Mouse (Mus musculus) urinary bladder, postnatal 25 days (tissue): Measurements from ENCODE around the gene Amer2.
"Not testable (repeated sequence)": the region's sequence is repeated elsewhere in the genome, so short reads cannot be mapped to it uniquely, and the experiment has no call there.

Experiments
- DNase-seq: peaks from one replicate; pipeline ENCODE4 v3.0.0; 2022; ENCODE audit warnings: low spot score

Gene Amer2

GRCm38 (mm10) chr14:60372821-60373309 is at the start of gene Amer2:
Gene Amer2, plus strand, starts transcription at chr14:60373259.
- DNase-seq = no peak

DNA sequence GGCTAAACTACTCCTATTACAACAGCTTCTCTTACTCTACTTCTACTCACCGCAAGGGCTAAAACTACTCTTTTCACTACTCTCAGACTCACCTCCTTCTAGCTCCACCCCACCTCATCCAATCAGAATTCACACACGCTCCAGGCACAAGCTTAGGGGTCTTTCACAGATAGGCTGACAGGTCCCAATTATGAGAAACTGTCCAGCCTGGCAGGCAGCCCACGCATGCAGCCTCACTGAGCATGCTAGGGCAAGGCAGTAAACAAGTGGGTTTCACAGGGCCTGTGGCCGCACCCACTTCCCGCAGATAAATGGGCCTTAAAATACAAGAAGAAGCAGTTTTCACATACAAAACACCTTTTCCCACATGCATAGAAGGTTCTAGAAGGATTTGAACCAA is 33.1 kb upstream of the Amer2 start:
- DNase-seq = not testable (repeated sequence)

DNA sequence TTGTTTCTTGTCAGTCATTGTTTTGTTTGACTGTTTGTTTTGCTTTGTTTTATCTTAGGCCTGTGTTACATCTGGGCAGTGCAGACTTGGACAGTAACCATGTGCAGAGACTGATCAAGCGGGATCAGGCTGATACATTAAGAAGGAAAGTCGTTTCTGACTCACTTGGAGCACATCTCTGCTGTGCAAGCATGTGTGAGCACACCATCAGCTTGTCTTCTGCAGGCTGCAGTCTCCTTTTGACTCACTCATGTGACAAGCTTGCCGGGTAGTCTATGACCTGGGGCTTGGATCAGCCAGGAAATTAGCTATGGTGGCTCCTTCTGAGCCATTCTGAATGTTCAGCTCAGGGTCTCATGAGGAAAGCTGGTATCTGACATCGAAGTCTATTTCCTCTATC is 32.5 kb upstream of the Amer2 start:
- no peak for DNase-seq

DNA sequence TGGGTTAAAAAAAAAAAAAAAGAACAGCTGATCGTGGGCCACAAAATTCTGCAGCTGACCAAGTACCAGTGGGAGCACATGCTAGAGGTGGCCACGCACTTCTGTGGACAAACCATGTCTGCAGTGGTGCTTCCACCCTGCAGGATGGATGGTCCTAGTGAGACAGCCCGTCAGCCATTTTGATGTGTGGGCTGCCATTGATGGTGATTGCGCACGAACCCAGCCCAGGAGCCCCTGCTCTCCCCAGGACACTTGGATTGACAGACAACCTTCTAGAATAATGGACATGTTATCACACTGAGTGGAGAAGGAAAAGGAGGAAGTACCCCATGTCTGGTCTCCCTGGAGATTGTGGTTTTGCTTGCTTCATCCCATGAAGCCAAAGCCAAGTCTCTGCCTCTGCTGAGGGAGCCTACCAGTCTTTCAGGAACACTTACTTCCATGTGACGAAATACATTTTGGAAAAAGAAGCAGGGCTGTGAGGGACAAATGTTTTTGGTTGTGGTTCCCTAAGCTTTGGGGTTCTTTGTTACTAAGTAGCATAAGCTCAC is 27.7 kb upstream of the Amer2 start:
- DNase-seq = no peak

DNA sequence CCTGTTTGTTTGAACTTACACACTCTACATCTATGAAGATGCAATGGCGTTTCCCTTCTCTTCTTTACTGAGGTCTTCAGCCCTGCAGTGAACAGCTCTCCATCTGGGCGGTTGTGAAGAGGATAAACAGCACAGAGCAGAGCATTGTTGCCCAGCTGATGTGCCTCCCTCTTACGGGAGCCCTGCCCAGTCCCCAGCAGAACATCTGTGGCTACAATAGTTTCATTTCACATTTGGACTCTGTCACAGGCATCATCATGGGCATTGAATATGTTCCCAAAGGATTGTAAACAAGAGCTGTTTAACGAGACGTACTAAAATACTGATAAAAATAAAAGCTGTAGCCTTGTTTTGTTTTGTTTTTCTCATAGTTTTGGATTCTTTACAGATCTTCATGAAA is 14.7 kb upstream of the Amer2 start:
- no peak for DNase-seq

DNA sequence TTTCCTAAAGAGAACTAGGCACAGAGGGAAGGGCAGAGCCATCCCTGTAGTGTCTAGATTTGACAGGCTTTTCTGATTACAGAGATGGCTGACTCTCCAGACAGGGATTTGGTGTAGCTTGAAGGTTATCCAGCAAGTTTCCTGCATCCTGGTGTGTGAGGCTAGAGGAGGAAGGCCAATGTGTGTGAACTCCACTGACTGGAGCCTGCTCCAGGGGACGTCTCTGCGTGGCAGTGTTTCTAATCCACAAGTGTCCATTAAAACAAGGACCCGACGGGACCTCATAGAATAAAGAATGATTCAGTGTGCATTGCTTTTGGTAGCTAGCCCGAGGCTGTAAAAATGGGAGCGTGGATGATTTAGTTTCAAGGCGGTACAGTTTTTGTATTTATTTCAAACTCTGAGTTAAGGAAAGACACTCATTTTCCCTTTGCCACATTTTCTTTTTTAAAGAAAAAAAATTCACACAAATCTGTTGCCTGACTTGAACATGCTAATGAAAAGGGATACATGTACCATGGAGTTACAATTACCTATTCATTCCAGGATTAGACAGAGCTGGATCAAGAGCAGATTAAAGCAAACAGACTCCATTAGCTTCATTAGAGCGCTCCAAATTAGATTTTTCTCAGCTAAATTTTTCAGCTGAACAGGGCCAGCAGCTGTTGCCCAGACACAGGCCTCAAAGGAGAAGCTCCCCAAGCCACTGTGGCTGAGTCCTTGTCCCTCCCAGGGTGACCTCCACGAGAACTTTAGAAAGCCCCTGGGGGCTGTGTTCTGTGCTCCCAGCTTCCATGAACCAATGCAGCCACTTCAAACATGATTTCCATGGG is 11.5 kb upstream of the Amer2 start:
- DNase-seq = no peak

GRCm38 (mm10) chr14:60366729-60367128 is 6.3 kb upstream of the Amer2 start:
- no peak for DNase-seq

DNA sequence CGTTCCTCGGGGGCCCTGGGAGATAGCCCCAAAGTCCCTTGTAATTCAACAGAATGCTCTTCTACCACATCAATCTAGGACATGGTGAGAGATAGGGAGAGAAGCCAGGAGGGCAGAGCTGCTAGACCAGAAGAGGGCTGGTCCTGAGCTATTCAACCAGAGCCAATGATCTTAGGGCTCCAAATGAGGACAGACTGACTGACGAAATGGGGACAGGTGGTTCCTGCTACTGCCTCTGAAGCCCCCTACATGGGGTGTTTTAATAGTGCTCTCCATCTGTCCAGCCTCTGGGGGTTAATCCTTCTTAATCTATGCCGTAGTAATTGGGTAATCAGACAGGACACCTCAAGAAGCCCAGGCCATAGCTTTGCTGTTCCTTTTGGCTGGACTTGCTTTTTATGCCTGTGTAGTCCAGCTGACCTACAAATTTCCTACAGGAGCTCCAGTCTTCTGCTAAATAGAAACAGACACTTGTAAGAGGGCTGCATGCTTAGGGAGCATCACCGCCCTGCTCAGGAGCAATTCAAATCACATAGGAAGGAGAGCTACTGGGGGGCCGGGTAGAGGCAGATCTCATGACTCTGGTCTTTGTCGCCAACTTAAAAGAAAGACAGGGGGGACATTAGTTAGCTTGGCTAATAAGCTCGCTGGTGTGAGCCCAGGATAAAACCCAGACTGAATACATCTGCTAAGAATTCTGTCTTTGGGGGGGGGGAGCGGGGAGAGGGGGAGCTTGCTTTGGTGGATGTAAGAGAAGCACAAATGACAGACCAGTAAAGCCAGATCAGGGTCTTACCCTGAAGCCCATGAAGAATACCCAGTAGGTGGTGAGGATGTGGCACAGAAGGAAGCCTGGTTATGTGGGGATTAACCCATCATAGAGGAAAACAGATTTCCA is 4.0 kb upstream of the Amer2 start:
- DNase-seq = no peak

DNA sequence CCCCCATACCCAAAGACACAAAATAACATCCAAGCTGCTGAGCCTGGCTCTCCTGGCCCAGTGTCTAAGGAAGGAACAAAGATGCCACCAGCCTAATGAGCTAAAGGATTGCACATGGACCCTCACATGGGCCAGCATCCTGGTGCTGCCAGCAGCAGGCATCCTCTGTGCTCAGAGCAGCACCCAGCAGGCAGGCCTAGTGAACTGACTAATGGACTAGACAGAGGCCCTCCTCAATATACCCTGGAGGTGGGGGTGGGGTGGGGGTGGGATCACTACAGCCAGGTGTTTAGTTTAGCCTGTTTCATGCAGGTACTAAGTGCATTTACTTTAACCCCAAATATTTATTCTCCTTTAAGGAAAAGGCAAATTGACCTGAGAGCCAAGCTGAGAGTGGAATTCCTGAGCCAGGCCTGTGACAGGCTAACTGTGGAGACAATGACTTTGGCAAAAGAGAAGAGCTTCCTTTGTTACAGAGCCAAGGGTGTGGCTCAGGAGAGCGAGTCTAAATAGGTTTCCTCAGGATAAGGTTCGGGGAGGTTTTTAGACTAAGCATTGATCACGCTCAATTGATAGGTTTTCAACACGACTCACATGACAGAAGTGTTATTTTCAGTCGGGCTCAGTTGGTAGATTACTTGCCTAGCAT is 3.3 kb upstream of the Amer2 start:
- DNase-seq = no peak

DNA sequence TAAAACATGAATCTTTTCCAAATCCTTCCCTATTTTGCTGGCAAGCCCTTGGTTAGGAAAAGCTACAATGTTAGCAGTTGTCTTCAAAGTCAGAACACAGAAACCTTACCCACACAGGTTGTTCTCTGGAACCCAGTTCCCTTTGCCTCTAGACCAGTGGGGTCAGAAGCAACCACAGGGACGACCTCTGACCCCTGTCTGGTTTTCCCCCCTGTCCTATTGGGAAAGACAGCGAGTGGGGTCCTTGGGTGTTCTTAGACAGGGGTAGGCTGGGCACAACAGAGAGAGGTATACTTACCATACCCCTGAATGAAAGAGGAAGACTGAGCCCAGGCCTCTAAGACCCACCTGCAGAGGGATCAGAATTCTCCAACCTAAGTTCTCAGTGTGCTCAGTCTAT is 4.0 kb downstream of the Amer2 start:
- DNase-seq = no peak

DNA sequence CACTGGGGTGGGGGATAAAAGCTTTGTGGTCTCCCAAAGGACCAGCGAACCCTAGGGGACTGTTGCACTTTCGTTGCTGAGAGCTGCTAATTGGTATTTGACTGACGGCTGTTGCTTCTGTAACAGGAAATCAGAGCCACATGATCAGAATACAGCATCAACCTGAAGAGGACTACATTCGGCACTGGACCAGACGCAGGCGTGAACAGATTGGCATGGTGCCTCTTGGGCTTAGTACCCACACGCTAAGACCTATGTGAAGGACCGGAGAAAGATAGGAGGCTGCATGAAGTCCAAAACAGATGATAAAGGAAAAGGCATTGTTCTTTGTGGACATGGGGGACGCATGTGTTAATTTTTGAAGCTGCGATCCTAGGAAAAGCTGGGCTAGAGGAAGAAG is 4.5 kb downstream of the Amer2 start:
- DNase-seq = no peak

GRCm38 (mm10) chr14:60378057-60378565 is 5.1 kb downstream of the Amer2 start:
- peak; percentile 11 for DNase-seq

- DNase-seq = peak; percentile 43
Observed at GRCm38 (mm10) chr14:60378566-60379322, 5.7 kb downstream of the Amer2 start.

DNA sequence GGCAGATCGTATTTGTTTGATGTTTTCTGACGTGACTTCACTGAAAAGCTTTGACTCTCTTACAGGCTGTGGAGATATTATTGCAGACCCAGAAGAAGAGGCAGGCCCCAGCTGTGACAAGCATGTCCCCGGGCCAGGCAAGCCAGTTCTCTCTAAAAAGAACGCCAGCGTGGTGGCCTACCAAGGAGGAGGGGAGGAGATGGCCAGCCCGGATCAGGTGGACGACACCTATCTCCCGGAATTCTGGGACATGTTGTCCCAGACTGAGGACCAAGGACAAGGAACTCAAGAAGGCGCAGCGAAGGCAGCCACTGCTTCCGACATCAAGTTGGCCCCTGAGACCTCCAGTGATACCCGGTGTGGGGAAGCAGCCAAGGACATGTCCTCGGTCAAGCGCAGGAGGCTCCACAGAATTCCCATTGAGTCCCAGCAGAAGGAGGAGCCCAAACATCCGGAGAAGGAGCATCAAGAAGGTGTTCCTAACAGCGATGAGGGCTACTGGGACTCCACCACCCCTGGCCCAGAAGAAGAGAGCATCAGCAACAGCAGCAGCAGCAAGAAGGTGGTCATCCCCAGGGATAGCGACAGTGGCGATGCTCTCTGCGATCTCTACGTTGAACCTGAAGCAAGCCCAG is 6.4 kb downstream of the Amer2 start:
- no peak for DNase-seq

DNA sequence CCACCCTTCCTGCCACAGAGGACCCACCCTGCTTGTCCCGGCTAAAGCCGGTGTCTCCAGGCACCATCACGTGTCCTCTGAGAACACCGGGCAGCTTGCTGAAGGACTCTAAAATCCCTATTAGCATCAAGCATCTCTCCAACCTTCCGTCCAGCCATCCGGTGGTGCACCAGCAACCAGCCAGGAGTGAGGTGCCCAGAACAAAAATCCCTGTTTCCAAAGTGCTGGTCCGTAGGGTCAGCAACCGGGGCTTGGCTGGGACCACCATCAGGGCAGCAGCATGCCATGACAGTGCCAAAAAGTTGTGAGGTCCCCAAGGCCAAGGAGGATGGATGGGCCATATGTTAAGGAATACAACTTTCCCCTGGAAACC is 6.9 kb downstream of the Amer2 start:
- no peak for DNase-seq

- no peak for DNase-seq
Observed at GRCm38 (mm10) chr14:60381671-60382070, 8.6 kb downstream of the Amer2 start.

DNA sequence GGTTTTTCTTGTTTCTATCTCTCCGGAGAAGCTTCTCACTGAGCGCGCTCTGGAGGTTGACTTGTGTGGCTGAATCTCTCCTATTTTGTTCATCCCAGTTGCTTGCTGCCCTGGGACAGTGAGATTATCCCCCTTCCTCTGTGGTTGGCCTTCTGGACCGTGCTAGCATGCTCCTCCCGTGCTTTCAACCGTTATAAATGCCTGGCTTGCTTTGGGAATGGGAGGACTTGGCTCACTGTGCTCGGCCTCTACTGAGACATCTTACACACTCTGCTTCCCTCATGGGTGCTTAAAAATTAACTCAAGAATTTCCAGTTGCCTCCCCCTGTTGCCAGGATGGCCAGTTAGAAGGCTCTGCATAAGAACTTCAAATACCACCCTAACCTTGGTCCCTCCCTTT is 10.8 kb downstream of the Amer2 start:
- DNase-seq = no peak

- DNase-seq = no peak
Observed at GRCm38 (mm10) chr14:60384269-60384668, 11.2 kb downstream of the Amer2 start.

DNA sequence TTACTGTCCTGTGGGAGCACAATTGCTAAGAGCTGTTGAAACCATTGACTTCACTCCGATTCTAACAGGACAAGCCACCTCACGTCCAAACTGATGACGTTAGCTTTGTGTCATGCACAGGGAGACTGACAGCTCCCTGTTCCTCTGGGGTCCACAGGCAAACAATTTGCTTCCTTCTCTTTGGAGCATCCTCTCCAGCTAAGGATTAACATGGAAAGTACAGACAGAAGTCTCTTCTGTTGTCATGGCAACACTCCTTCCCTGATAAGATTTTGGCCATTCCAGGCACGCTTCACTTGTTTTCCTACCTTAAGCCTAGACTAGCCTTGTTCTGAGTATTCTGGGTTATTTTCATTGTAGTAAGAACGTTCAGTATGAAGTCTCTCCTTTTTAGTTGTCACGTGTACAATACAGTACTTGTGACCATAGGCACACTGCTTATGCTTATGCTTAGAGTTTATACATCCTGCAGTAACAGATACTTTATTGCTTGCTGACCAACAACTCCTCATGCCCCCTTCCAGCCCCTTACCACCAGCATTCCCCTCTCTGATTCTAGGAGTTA is 12.1 kb downstream of the Amer2 start:
- DNase-seq = no peak
